Mouse (Mus musculus): ENCODE data around the gene Nedd9.

- no peak for TF ChIP-seq CTCF (IDR thresholded peaks at IDR 0.05; ENCODE audit: borderline replicate concordance, control insufficient read depth, extremely low read depth, insufficient read depth, low read length, poor library complexity)
- no peak for TF ChIP-seq POLR2A (IDR thresholded peaks at IDR 0.05; ENCODE audit: control insufficient read depth, extremely low read depth, insufficient read depth, low read length, poor library complexity)
These were observed 63.6 kb downstream of the Nedd9 start for GRCm38 (mm10) chr13:41423463-41424074.

Data from thymus, adult 2 months (tissue).